Mouse (Mus musculus) midbrain, embryonic 16.5 days (tissue): ENCODE results near the gene Spata5. TPM values are rescaled to one million over a fixed set of nuclear protein-coding genes. Genes with fewer than 3 reads are reported as not detected.

Experiments used
- ATAC-seq: fragments of 200-750 bp; cut with Nextera tagmentation; 2 replicates; pipeline ENCODE4 v1.8.0; 2017; ENCODE audit warnings: moderate TSS enrichment
- H3K27ac ChIP-seq: fragments of 300-500 bp; sonication (generic); 2 replicates; pipeline ENCODE4 v1.5.1; 2014; ENCODE audit warnings: mild to moderate bottlenecking, low read length, mixed read lengths
- H3K27me3 ChIP-seq: fragments of 300-500 bp; sonication (generic); 2 replicates; pipeline ENCODE4 v1.6.1; 2014; ENCODE audit warnings: low read depth, low read length, mixed read lengths; ENCODE audit not compliant: control insufficient read depth, insufficient read depth
- H3K36me3 ChIP-seq: fragments of 300-500 bp; sonication (generic); 2 replicates; pipeline ENCODE4 v1.6.1; 2014; ENCODE audit warnings: mild to moderate bottlenecking, low read length, moderate library complexity, mixed read lengths; ENCODE audit not compliant: control insufficient read depth, insufficient read depth
- H3K4me1 ChIP-seq: fragments of 300-500 bp; sonication (generic); 2 replicates; pipeline ENCODE4 v1.6.1; 2014; ENCODE audit warnings: mild to moderate bottlenecking, low read length, mixed read lengths; ENCODE audit not compliant: control insufficient read depth, insufficient read depth
- H3K4me2 ChIP-seq: fragments of 300-500 bp; sonication (generic); 2 replicates; pipeline ENCODE4 v1.6.1; 2014; ENCODE audit warnings: mild to moderate bottlenecking, low read length, mixed read lengths
- H3K4me3 ChIP-seq: fragments of 300-500 bp; sonication (generic); 2 replicates; pipeline ENCODE4 v1.5.1; 2014; ENCODE audit warnings: low read depth, mild to moderate bottlenecking, low read length, moderate library complexity, mixed read lengths
- H3K9ac ChIP-seq: fragments of 300-500 bp; sonication (generic); 2 replicates; pipeline ENCODE4 v1.6.1; 2014; ENCODE audit warnings: low read depth, low read length, mixed read lengths
- H3K9me3 ChIP-seq: fragments of 300-500 bp; sonication (generic); replicated peaks from 2 replicates; pipeline ENCODE4 v1.6.1; 2014; ENCODE audit warnings: mild to moderate bottlenecking, low read length, mixed read lengths; ENCODE audit not compliant: control insufficient read depth, poor library complexity, severe bottlenecking
- WGBS: fragments of 180-500 bp; shearing (Covaris S2); extraction: QIAGEN DNeasy Blood & Tissue Kit; methylation state at CpG from one replicate; pipeline ENCODE4 v1.1.7; 2014; 5-methylcytosine and 5-hydroxymethylcytosine counted together
- polyA plus RNA-seq: library from polyadenylated mRNA; unstranded; fragments of >200 nt; fragmentation: Nextera tagmentation; extraction: Ambion mirVana; gene quantifications from 2 replicates; pipeline ENCODE4 v1.2.1, GENCODE M21; 2015

Gene Spata5
- polyA plus RNA-seq, 1 experiment from 2014 or later: 30.3 TPM

DNA sequence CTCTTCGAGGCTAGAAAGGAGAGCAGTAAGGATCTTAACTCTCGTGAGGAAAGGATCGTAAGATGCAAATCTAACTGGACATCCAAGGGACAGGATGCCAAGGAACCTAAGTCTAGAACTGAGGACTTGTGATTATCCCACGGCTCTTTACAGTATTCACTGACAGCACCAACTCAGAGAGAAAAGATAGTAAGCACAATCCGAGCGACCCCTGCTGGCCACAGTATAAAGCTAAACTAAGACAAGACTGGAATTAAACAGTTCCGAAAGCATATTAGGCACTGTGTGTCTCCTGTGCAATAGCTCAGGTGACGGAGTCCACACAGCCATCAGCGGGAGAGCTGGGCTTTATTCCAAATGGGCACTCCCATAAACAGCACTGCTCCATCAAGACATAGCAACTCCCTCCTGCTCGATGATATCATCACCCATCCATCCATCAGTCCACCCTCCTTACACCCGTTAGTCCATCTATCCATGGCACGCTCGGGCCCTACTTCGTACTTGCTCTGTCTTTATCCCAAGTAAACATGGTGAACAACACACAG, 5.2 kb upstream of the Spata5 start:
- Histone ChIP-seq H3K4me1 (peaks cover 9% of the 10 kb centered on the region), H3K27ac (no peak overlapping the region), H3K9me3 (no peaks in the 10 kb centered on the region), H3K36me3 (no peaks in the 10 kb centered on the region), H3K4me2 (no peak overlapping the region), H3K27me3 (no peaks in the 10 kb centered on the region), H3K9ac (no peak overlapping the region), H3K4me3 (no peak overlapping the region)
- no peak for ATAC-seq
- WGBS: 52% methylated on average over 14 of the region's 14 CpGs

DNA sequence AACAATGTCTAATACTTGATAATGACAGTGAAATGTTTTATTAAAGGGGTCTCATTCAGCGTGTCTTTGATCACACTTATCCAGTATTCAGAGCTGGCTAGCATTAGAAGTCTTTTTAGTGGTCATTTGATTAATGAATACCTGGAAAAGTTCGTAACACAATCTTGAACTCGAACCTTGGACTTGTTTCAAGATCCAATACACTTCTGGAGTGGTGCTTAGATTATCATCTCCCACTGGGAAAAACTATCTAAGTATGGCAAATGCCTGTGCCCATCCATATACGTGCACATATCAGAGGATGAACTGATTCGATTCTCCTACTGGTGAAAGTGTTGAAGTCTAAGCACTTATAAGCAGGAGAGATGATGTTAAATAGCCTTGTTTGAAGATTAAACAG, 1.4 kb upstream of the Spata5 start:
- Histone ChIP-seq H3K27me3 (no peaks in the 10 kb centered on the region), H3K9me3 (no peaks in the 10 kb centered on the region), H3K4me3 (peak overlapping the region; percentile 95), H3K36me3 (no peaks in the 10 kb centered on the region), H3K9ac (peak overlapping the region; percentile 82), H3K4me1 (peaks cover 24% of the 10 kb centered on the region), H3K27ac (no peak overlapping the region), H3K4me2 (peak overlapping the region; percentile 84)
- 76% methylated on average over 5 of the region's 5 CpGs for WGBS
- ATAC-seq: no peak

DNA sequence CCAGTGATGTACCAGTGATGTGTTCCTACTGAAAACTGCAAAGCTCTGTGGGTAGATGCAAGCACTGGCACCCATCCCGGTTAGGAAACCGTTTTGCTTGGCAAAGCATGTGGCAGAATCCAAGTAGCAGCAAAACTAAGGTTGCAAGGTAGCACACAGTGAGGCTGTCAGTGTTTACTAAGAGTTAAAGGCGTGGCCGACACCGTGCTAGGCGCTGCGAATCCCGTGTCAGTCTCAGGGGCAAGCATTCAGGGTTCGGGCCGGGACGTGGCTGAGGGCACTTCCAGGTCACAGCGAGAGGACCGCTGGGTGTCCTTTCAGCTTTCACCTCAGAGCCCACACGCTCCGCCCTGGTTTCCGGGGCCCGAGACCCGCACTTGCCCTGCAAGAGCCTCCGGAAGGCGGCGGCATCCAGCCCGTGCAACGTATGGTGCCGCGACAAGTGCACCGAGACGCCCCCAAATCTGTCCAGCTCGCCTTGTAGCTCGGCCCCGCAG, 687 bp upstream of the Spata5 start:
- peak overlapping the region; percentile 84 for H3K4me2 ChIP-seq
- H3K36me3 ChIP-seq: no peaks in the 10 kb centered on the region
- H3K27me3 ChIP-seq: no peaks in the 10 kb centered on the region
- H3K4me3 ChIP-seq: peak overlapping the region; percentile 95
- WGBS: under 1% methylated on average over 30 of the region's 30 CpGs
- ATAC-seq: no peak; the same call in 1 of the 2 replicates
- H3K9me3 ChIP-seq: no peaks in the 10 kb centered on the region
- peak overlapping the region; percentile 93 for H3K27ac ChIP-seq
- peak overlapping the region; percentile 82 for H3K9ac ChIP-seq
- peaks cover 24% of the 10 kb centered on the region for H3K4me1 ChIP-seq

DNA sequence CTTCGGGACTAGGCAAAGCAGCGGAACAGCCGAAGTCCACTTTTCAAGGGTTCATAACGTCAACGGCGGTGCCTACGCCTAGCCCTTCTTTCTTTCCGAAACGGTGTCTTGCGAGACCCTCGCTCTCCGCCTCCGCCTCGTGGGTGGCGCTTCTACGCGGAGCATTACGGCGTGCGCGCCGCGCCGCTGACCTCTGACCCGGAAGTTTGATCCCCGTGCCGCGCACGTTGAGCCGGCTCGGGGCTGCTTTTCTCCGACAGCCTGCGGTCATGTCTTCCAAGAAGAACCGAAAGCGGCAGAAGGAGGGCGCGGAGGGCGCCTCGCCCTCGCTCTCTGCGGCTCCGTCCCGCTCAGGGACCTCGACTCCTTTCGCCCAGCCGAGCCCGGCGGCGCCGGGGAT, 376 bp downstream of the Spata5 start, which contains the start of gene Nudt6:
Gene Nudt6 (minus strand): TSS at position 140 of the 400 bp plus-strand sequence.
- Histone ChIP-seq H3K27me3 (no peaks in the 10 kb centered on the region), H3K36me3 (no peaks in the 10 kb centered on the region), H3K4me3 (peak within 1 kb of the TSS; percentile 95), H3K27ac (peak within 1 kb of the TSS; percentile 93), H3K4me1 (peaks cover 24% of the 10 kb centered on the region), H3K9me3 (no peaks in the 10 kb centered on the region), H3K4me2 (peak within 1 kb of the TSS; percentile 95), H3K9ac (peak within 1 kb of the TSS; percentile 82)
- peak; percentile 91 for ATAC-seq
- WGBS: under 1% methylated on average over 50 of the region's 50 CpGs

DNA sequence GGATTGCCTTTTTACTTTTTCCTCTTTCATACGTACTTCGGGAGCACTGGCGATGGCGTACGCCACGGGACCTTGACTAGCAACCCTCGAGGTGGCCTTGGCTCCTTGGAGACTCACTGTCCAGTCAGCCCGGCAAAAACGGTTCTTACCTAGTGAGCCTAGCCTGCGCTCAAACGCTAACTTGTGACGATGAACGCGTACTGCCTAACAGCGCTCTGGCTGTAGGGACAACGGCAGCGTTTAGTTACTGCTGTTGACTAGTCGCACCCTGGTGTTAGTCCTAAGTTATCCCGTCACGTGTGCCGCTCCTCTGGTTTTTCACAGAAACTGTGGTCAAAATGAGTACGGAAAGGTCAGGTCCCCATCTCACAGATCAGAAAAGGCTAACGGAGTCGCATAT, 945 bp downstream of the Spata5 start:
- 0 out of 2 replicates have a peak, but pooled peaks cover 2% of the 10 kb centered on the region for H3K36me3 ChIP-seq
- ATAC-seq: no peak
- H3K9ac ChIP-seq: peak overlapping the region; percentile 68
- H3K27me3 ChIP-seq: no peaks in the 10 kb centered on the region
- H3K4me3 ChIP-seq: peak overlapping the region; percentile 95
- no peaks in the 10 kb centered on the region for H3K9me3 ChIP-seq
- peaks cover 24% of the 10 kb centered on the region for H3K4me1 ChIP-seq
- WGBS: under 1% methylated on average over 24 of the region's 24 CpGs
- peak overlapping the region; percentile 81 for H3K27ac ChIP-seq
- H3K4me2 ChIP-seq: peak overlapping the region; percentile 95

DNA sequence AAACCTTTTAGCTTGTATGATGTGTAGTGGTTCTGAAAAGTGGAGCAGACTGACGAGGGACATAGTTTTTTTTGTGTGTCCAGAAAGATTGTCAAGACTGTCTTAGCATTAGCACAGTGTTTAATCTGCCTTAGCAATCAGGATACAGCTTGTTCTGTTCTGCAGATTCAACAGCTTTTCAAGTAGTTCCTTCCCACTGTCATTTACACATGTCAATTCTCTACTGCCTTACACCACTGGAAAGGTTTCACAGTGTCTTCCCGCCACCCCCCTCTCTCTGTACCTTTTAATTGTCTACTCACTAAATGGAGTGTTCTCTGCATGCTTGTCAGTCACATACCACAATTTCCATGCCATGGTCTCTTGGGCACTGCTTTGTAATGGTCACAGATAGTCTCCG, 1.5 kb downstream of the Spata5 start:
- H3K4me1 ChIP-seq: peaks cover 24% of the 10 kb centered on the region
- H3K27ac ChIP-seq: no peak overlapping the region
- H3K9me3 ChIP-seq: no peaks in the 10 kb centered on the region
- ATAC-seq: no peak
- 13% methylated on average over 3 of the region's 3 CpGs for WGBS
- H3K36me3 ChIP-seq: 0 out of 2 replicates have a peak, but pooled peaks cover 2% of the 10 kb centered on the region
- peak overlapping the region; percentile 95 for H3K4me2 ChIP-seq
- peak overlapping the region; percentile 95 for H3K4me3 ChIP-seq
- H3K27me3 ChIP-seq: no peaks in the 10 kb centered on the region
- peak overlapping the region; percentile 68 for H3K9ac ChIP-seq

DNA sequence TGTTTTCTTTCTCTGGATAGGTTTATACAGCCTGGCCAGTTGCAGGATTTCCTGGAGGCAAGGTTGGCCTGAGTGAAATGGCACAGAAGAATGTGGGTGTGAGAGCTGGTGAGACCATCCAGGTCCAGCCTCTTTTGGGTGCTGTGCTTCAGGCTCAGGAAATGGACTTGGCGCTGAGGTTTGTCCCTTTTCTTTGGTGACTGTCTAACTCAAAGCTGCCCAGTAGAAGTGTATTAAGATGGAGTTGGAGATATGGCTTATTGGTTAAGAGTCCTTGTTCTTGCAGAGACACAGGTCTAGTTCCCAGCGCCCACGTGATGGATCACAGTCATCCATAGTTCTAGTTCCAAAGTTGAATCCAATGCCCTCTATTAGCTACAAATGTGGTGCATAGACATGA, 6.4 kb downstream of the Spata5 start:
- Histone ChIP-seq H3K4me2 (no peak overlapping the region), H3K4me1 (peaks cover 10% of the 10 kb centered on the region), H3K9me3 (no peaks in the 10 kb centered on the region), H3K9ac (no peak overlapping the region), H3K27ac (no peak overlapping the region), H3K4me3 (no peak overlapping the region), H3K36me3 (peaks cover 7% of the 10 kb centered on the region; the same call in 1 of the 2 replicates), H3K27me3 (no peaks in the 10 kb centered on the region)
- 96% methylated on average over 3 of the region's 3 CpGs for WGBS
- no peak for ATAC-seq

DNA sequence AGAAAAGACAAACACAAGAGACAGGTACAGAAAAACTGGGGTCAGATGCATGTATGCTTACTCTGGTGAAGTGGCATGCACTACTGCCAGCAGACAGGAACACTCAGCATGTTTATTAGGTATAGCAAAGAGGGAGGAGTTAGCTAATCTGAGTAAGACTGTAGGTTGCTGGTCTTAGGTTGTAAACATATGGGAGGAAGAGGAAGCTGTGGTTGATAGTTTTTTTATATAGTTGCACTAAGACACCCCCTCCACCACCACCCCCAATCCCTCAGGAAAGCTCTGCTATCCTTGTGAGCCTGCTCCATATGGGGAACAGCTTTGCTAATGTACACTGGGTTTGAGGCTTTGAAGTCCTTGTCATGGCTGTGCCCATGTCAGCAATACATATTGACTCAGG, 10.7 kb downstream of the Spata5 start:
- Histone ChIP-seq H3K4me3 (no peak overlapping the region), H3K9me3 (no peaks in the 10 kb centered on the region), H3K9ac (no peak overlapping the region), H3K4me2 (no peak overlapping the region), H3K4me1 (no peaks in the 10 kb centered on the region), H3K27me3 (no peaks in the 10 kb centered on the region), H3K27ac (no peak overlapping the region), H3K36me3 (peaks cover 9% of the 10 kb centered on the region)
- ATAC-seq: no peak

DNA sequence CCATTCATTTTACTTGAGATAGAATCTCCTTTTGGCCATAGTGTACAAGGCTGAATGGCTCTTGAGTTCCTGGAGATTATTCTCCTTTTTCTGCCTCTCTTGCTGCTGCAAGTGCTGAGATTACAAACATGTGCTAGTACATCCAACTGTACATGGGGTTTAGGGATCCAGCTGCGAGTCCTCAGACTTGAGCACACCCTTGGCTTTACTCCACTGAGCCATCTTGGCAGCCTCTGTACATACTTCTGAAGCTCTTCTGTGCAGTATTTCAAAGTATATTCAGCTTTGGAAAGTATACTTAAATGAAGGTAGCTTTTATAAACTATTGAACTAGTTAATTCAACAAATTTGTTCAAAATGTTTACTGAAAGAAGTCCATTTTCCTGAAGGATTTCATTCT, 20.1 kb downstream of the Spata5 start:
- Histone ChIP-seq H3K9ac (no peak overlapping the region), H3K9me3 (no peaks in the 10 kb centered on the region), H3K36me3 (peaks cover 13% of the 10 kb centered on the region), H3K4me2 (no peak overlapping the region), H3K4me1 (no peaks in the 10 kb centered on the region), H3K27me3 (no peaks in the 10 kb centered on the region), H3K27ac (no peak overlapping the region), H3K4me3 (no peak overlapping the region)
- no peak for ATAC-seq
- 93% methylated on average over 1 of the region's 1 CpGs for WGBS
